Mouse (Mus musculus) stomach, embryonic 16.5 days (tissue): ENCODE measurements around the gene Hace1. TPM values are rescaled to one million over a fixed set of nuclear protein-coding genes. Genes with fewer than 3 reads are reported as not detected.

Experiments
- ATAC-seq: fragments of 200-750 bp; cut with Nextera tagmentation; 2 replicates; pipeline ENCODE4 v1.8.0; 2017; ENCODE audit warnings: moderate number of reproducible peaks, moderate TSS enrichment; ENCODE audit not compliant: insufficient read depth, low FRiP score
- H3K27ac ChIP-seq: fragments of 300-500 bp; sonication (generic); 2 replicates; pipeline ENCODE4 v1.5.1; 2014; ENCODE audit warnings: low read length
- H3K27me3 ChIP-seq: fragments of 300-500 bp; sonication (generic); 2 replicates; pipeline ENCODE4 v1.6.1; 2014; ENCODE audit warnings: low read length, control low read depth, mixed read lengths; ENCODE audit not compliant: control insufficient read depth, insufficient read depth
- H3K36me3 ChIP-seq: fragments of 300-500 bp; sonication (generic); 2 replicates; pipeline ENCODE4 v1.6.1; 2014; ENCODE audit warnings: low read length; ENCODE audit not compliant: control insufficient read depth, insufficient read depth
- H3K4me1 ChIP-seq: fragments of 300-500 bp; sonication (generic); 2 replicates; pipeline ENCODE4 v1.6.1; 2014; ENCODE audit warnings: low read length, control low read depth, mixed read lengths; ENCODE audit not compliant: control insufficient read depth, insufficient read depth
- H3K4me2 ChIP-seq: fragments of 300-500 bp; sonication (generic); 2 replicates; pipeline ENCODE4 v1.6.1; 2014; ENCODE audit warnings: low read depth, low read length, mixed read lengths
- H3K4me3 ChIP-seq: fragments of 300-500 bp; sonication (generic); replicated peaks from 2 replicates; pipeline ENCODE4 v1.5.1; 2014; ENCODE audit warnings: mild to moderate bottlenecking, low read length
- H3K9ac ChIP-seq: fragments of 300-500 bp; sonication (generic); 2 replicates; pipeline ENCODE4 v1.6.1; 2014; ENCODE audit warnings: low read length
- H3K9me3 ChIP-seq: fragments of 300-500 bp; sonication (generic); replicated peaks from 2 replicates; pipeline ENCODE4 v1.6.1; 2016; ENCODE audit warnings: low read length, control low read depth; ENCODE audit not compliant: control insufficient read depth
- WGBS: fragments of 180-500 bp; shearing (Covaris S2); extraction: QIAGEN DNeasy Blood & Tissue Kit; methylation state at CpG from one replicate; pipeline ENCODE4 v1.1.7; 2014; 5-methylcytosine and 5-hydroxymethylcytosine counted together
- polyA plus RNA-seq: library from polyadenylated mRNA; unstranded; fragments of >200 nt; fragmentation: Nextera tagmentation; extraction: Ambion mirVana; gene quantifications from 2 replicates; pipeline ENCODE4 v1.2.1, GENCODE M21; 2015

Hace1 gene
- polyA plus RNA-seq, 1 experiment from 2014 or later = 16.7 TPM

- ATAC-seq = no peak
- H3K4me2 ChIP-seq = no peak overlapping the region
- H3K9me3 ChIP-seq = no peaks in the 10 kb centered on the region
- no peak overlapping the region for H3K9ac ChIP-seq
- no peaks in the 10 kb centered on the region for H3K4me1 ChIP-seq
- H3K27ac ChIP-seq = no peak overlapping the region
- H3K36me3 ChIP-seq = no peaks in the 10 kb centered on the region; the same call in 1 of the 2 replicates
- H3K4me3 ChIP-seq = no peak overlapping the region
- no peaks in the 10 kb centered on the region for H3K27me3 ChIP-seq
Measured at GRCm38 (mm10) chr10:45676796-45677195, 99.2 kb downstream of the Hace1 start.

GRCm38 (mm10) chr10:45686191-45686590 lies 108.6 kb downstream of the Hace1 start:
- no peak for ATAC-seq
- 71% methylated on average over 1 of the region's 1 CpGs for WGBS
- no peaks in the 10 kb centered on the region for H3K36me3 ChIP-seq

GRCm38 (mm10) chr10:45694931-45695330 lies 117.3 kb downstream of the Hace1 start:
- Histone ChIP-seq H3K4me2 (no peak overlapping the region), H3K27me3 (no peaks in the 10 kb centered on the region), H3K9me3 (no peaks in the 10 kb centered on the region), H3K36me3 (no peaks in the 10 kb centered on the region), H3K4me1 (no peaks in the 10 kb centered on the region), H3K9ac (no peak overlapping the region), H3K4me3 (no peak overlapping the region), H3K27ac (no peak overlapping the region)
- no peak for ATAC-seq

More at GRCm38 (mm10) chr10:45686191-45686590, 108.6 kb downstream of the Hace1 start:
- Histone ChIP-seq H3K4me2 (no peak overlapping the region), H3K27ac (no peak overlapping the region), H3K27me3 (no peaks in the 10 kb centered on the region), H3K4me1 (no peaks in the 10 kb centered on the region), H3K9ac (no peak overlapping the region), H3K4me3 (no peak overlapping the region), H3K9me3 (no peaks in the 10 kb centered on the region)

- Histone ChIP-seq H3K36me3 (no peaks in the 10 kb centered on the region), H3K27me3 (no peaks in the 10 kb centered on the region), H3K9me3 (no peaks in the 10 kb centered on the region), H3K4me2 (no peak overlapping the region), H3K4me3 (no peak overlapping the region), H3K9ac (no peak overlapping the region), H3K4me1 (no peaks in the 10 kb centered on the region), H3K27ac (no peak overlapping the region)
- no peak for ATAC-seq
- 97% methylated on average over 1 of the region's 1 CpGs for WGBS
Measured at GRCm38 (mm10) chr10:45695522-45695921, 117.9 kb downstream of the Hace1 start.

GRCm38 (mm10) chr10:45698930-45699329 lies 121.3 kb downstream of the Hace1 start:
- Histone ChIP-seq H3K27me3 (no peaks in the 10 kb centered on the region), H3K9ac (no peak overlapping the region), H3K4me3 (no peak overlapping the region), H3K4me1 (no peaks in the 10 kb centered on the region), H3K9me3 (no peaks in the 10 kb centered on the region), H3K27ac (no peak overlapping the region), H3K36me3 (peaks cover 3% of the 10 kb centered on the region; the same call in 1 of the 2 replicates), H3K4me2 (no peak overlapping the region)
- ATAC-seq = no peak
- WGBS = 86% methylated on average over 3 of the region's 3 CpGs

- 67% methylated on average over 2 of the region's 2 CpGs for WGBS
- H3K36me3 ChIP-seq = no peaks in the 10 kb centered on the region
- no peaks in the 10 kb centered on the region for H3K27me3 ChIP-seq
- H3K4me2 ChIP-seq = no peak overlapping the region
- H3K9ac ChIP-seq = no peak overlapping the region
- ATAC-seq = no peak
- H3K27ac ChIP-seq = no peak overlapping the region
- H3K4me1 ChIP-seq = no peaks in the 10 kb centered on the region
- no peaks in the 10 kb centered on the region for H3K9me3 ChIP-seq
- H3K4me3 ChIP-seq = no peak overlapping the region
Measured at GRCm38 (mm10) chr10:45706849-45707248, 129.2 kb downstream of the Hace1 start.

GRCm38 (mm10) chr10:45710848-45711247 lies 133.2 kb downstream of the Hace1 start:
- H3K4me3 ChIP-seq = no peak overlapping the region
- no peak for ATAC-seq
- no peaks in the 10 kb centered on the region for H3K9me3 ChIP-seq
- peaks cover 5% of the 10 kb centered on the region for H3K36me3 ChIP-seq
- no peak overlapping the region for H3K9ac ChIP-seq
- H3K27ac ChIP-seq = no peak overlapping the region
- H3K27me3 ChIP-seq = no peaks in the 10 kb centered on the region
- 82% methylated on average over 3 of the region's 3 CpGs for WGBS
- no peak overlapping the region for H3K4me2 ChIP-seq
- H3K4me1 ChIP-seq = no peaks in the 10 kb centered on the region

- Histone ChIP-seq H3K9me3 (no peaks in the 10 kb centered on the region), H3K36me3 (peaks cover 5% of the 10 kb centered on the region), H3K9ac (no peak overlapping the region), H3K4me2 (no peak overlapping the region), H3K4me3 (no peak overlapping the region), H3K27ac (no peak overlapping the region), H3K4me1 (no peaks in the 10 kb centered on the region), H3K27me3 (no peaks in the 10 kb centered on the region)
- WGBS = 68% methylated on average over 4 of the region's 4 CpGs
- no peak for ATAC-seq
Measured at GRCm38 (mm10) chr10:45711348-45711747, 133.7 kb downstream of the Hace1 start.
